Mouse (Mus musculus): ENCODE measurements around the gene Erbb2.

Erbb2 gene

GRCm38 (mm10) chr11:98385638-98386585 is 26.4 kb upstream of the Erbb2 start, which contains the start of gene Pnmt:
Gene Pnmt, plus strand, starts transcription at chr11:98386450.
- peak; percentile 21 for DNase-seq

- peak; percentile 17 for DNase-seq
Observed at GRCm38 (mm10) chr11:98386596-98386995, 25.7 kb upstream of the Erbb2 start.

GRCm38 (mm10) chr11:98387056-98387577 is 25.2 kb upstream of the Erbb2 start:
- DNase-seq: peak; percentile 30

- DNase-seq: peak; percentile 16
Observed at GRCm38 (mm10) chr11:98388282-98388681, 24.0 kb upstream of the Erbb2 start.

GRCm38 (mm10) chr11:98389221-98389780 is 23.0 kb upstream of the Erbb2 start:
- DNase-seq: peak; percentile 71

- DNase-seq: peak; percentile 33
Observed at GRCm38 (mm10) chr11:98390141-98390540, 22.1 kb upstream of the Erbb2 start.

GRCm38 (mm10) chr11:98392034-98392433 is 20.2 kb upstream of the Erbb2 start:
- no peak for DNase-seq

- peak; percentile 12 for DNase-seq
Observed at GRCm38 (mm10) chr11:98392645-98393044, 19.6 kb upstream of the Erbb2 start.

- peak; percentile 24 for DNase-seq
Observed at GRCm38 (mm10) chr11:98393317-98393716, 19.0 kb upstream of the Erbb2 start.

GRCm38 (mm10) chr11:98394301-98394700 is 18.0 kb upstream of the Erbb2 start:
- peak; percentile 24 for DNase-seq

GRCm38 (mm10) chr11:98395041-98395440 is 17.2 kb upstream of the Erbb2 start:
- DNase-seq: peak; percentile 24

- DNase-seq: peak; percentile 51
Observed at GRCm38 (mm10) chr11:98397946-98398345, 14.3 kb upstream of the Erbb2 start.

GRCm38 (mm10) chr11:98400161-98400726 is 12.0 kb upstream of the Erbb2 start, which contains the start of gene Pgap3:
Gene Pgap3, minus strand, starts transcription at chr11:98400490.
- peak; percentile 92 for DNase-seq

GRCm38 (mm10) chr11:98400816-98401215 is 11.5 kb upstream of the Erbb2 start:
- DNase-seq: peak; percentile 46

GRCm38 (mm10) chr11:98406621-98407020 is 5.6 kb upstream of the Erbb2 start:
- no peak for DNase-seq

GRCm38 (mm10) chr11:98408872-98409271 is 3.4 kb upstream of the Erbb2 start:
- DNase-seq: no peak

- no peak for DNase-seq
Observed at GRCm38 (mm10) chr11:98409341-98409822, 2.9 kb upstream of the Erbb2 start.

- no peak for DNase-seq
Observed at GRCm38 (mm10) chr11:98412797-98413301, 579 bp downstream of the Erbb2 start.

- no peak for DNase-seq
Observed at GRCm38 (mm10) chr11:98413731-98414130, 1.5 kb downstream of the Erbb2 start.

GRCm38 (mm10) chr11:98414162-98414561 is 1.9 kb downstream of the Erbb2 start:
- no peak for DNase-seq

GRCm38 (mm10) chr11:98417074-98417473 is 4.8 kb downstream of the Erbb2 start:
- no peak for DNase-seq

GRCm38 (mm10) chr11:98418273-98418672 is 6.0 kb downstream of the Erbb2 start:
- no peak for DNase-seq

Data from cerebellum, adult 9-11 months (tissue).